Mouse (Mus musculus) ES-Bruce4 (cell line): ENCODE results near the gene Anxa2.

Experiments used
- CTCF ChIP-seq: IDR thresholded peaks from one replicate; pipeline ENCODE4 v1.8.1; 2011; ENCODE audit warnings: low read depth, low read length
- EP300 ChIP-seq: IDR thresholded peaks from 2 replicates; pipeline ENCODE4 v1.6.1; 2011; ENCODE audit warnings: low read depth, low read length; ENCODE audit not compliant: insufficient read depth
- POLR2A ChIP-seq: IDR thresholded peaks from one replicate; pipeline ENCODE4 v1.8.1; 2011; ENCODE audit warnings: low read length; ENCODE audit not compliant: insufficient read depth

- no peak for TF ChIP-seq POLR2A
- TF ChIP-seq CTCF, result no peak
- TF ChIP-seq EP300, result no peak
Observed at GRCm38 (mm10) chr9:69514206-69514605, 60.8 kb downstream of the Anxa2 start.
